Mouse (Mus musculus): ENCODE measurements around the gene Vamp1. TPM values are rescaled to one million over a fixed set of nuclear protein-coding genes. Genes with fewer than 3 reads are reported as not detected.

The Vamp1 gene
- 4.0 and 4.4 TPM in 2 replicates for polyA plus RNA-seq (2015; fragmentation: Nextera tagmentation; extraction: Ambion mirVana)

- peak within 1 kb of the TSS; percentile 69 for H3K9ac ChIP-seq (ENCODE audit: low read depth, low read length)
- DNase-seq (ENCODE audit: low spot score), result peak; percentile 99
- WGBS, result under 1% methylated on average over 48 of the region's 48 CpGs
- ATAC-seq (replicated peaks; ENCODE audit: low FRiP score, low read depth), result peak; percentile 98
- peak within 1 kb of the TSS; percentile 59 for H3K4me3 ChIP-seq (replicated peaks; ENCODE audit: low read depth, low read length)
- H3K27me3 ChIP-seq (ENCODE audit: insufficient read depth, low read length), result no peaks in the 10 kb centered on the region
- H3K27ac ChIP-seq, result peak within 1 kb of the TSS; percentile 77
- H3K4me1 ChIP-seq (replicated peaks; ENCODE audit: insufficient read depth, low read length), result 0 out of 2 replicates have a peak, but pooled peaks cover 6% of the 10 kb centered on the region
- peak within 1 kb of the TSS; percentile 91 for H3K4me2 ChIP-seq (ENCODE audit: low read length)
- no peaks in the 10 kb centered on the region for H3K36me3 ChIP-seq (ENCODE audit: insufficient read depth, low read length)
- no peak; the same call in 1 of the 2 replicates for TF ChIP-seq CTCF (IDR thresholded peaks at IDR 0.05; ENCODE audit: low read depth)
- H3K9me3 ChIP-seq (replicated peaks; ENCODE audit: low read length), result no peaks in the 10 kb centered on the region
Observed at GRCm38 (mm10) chr6:125215148-125215954, at the start of gene Vamp1. TSS of gene Vamp1 (plus strand) at chr6:125215551.

GRCm38 (mm10) chr6:125166051-125166751 lies 49.1 kb upstream of the Vamp1 start, which contains the start of gene Gapdh:
TSS of gene Gapdh (minus strand) at chr6:125166467.
- peak; percentile 73 for ATAC-seq (replicated peaks; ENCODE audit: low FRiP score, low read depth)
- peaks cover 30% of the 10 kb centered on the region for H3K36me3 ChIP-seq (ENCODE audit: insufficient read depth, low read length)
- under 1% methylated on average over 18 of the region's 18 CpGs for WGBS

GRCm38 (mm10) chr6:125166861-125167650 lies 48.3 kb upstream of the Vamp1 start:
- no peaks in the 10 kb centered on the region for H3K9me3 ChIP-seq (replicated peaks; ENCODE audit: low read length)
- H3K4me3 ChIP-seq (replicated peaks; ENCODE audit: low read depth, low read length), result peak overlapping the region; percentile 86
- H3K4me2 ChIP-seq (ENCODE audit: low read length), result peak overlapping the region; percentile 65
- H3K9ac ChIP-seq (ENCODE audit: low read depth, low read length), result peak overlapping the region; percentile 86; the same call in 1 of the 2 replicates
- peaks cover 34% of the 10 kb centered on the region for H3K36me3 ChIP-seq (ENCODE audit: insufficient read depth, low read length)
- TF ChIP-seq CTCF (IDR thresholded peaks at IDR 0.05; ENCODE audit: low read depth), result no peak
- ATAC-seq (replicated peaks; ENCODE audit: low FRiP score, low read depth) (0 out of 2 replicates have a peak, but pooled peaks have one; percentile 1), DNase-seq (ENCODE audit: low spot score) (peak; percentile 17)
- H3K27me3 ChIP-seq (ENCODE audit: insufficient read depth, low read length), result no peaks in the 10 kb centered on the region
- 20% methylated on average over 10 of the region's 10 CpGs for WGBS
- H3K4me1 ChIP-seq (replicated peaks; ENCODE audit: insufficient read depth, low read length), result peaks cover 25% of the 10 kb centered on the region
- peak overlapping the region; percentile 89 for H3K27ac ChIP-seq

More at GRCm38 (mm10) chr6:125166051-125166751, 49.1 kb upstream of the Vamp1 start, which contains the start of gene Gapdh:
- Histone ChIP-seq H3K4me2 (ENCODE audit: low read length) (peak within 1 kb of the TSS; percentile 87), H3K9me3 (replicated peaks; ENCODE audit: low read length) (no peaks in the 10 kb centered on the region), H3K9ac (ENCODE audit: low read depth, low read length) (peak within 1 kb of the TSS; percentile 86), H3K27ac (peak within 1 kb of the TSS; percentile 89), H3K4me1 (replicated peaks; ENCODE audit: insufficient read depth, low read length) (peaks cover 25% of the 10 kb centered on the region), H3K4me3 (replicated peaks; ENCODE audit: low read depth, low read length) (peak within 1 kb of the TSS; percentile 86), H3K27me3 (ENCODE audit: insufficient read depth, low read length) (no peaks in the 10 kb centered on the region)
- peak; percentile 79 for DNase-seq (ENCODE audit: low spot score)
- TF ChIP-seq CTCF (IDR thresholded peaks at IDR 0.05; ENCODE audit: low read depth), result no peak

GRCm38 (mm10) chr6:125168086-125168485 lies 47.3 kb upstream of the Vamp1 start:
- no peak overlapping the region for H3K4me2 ChIP-seq (ENCODE audit: low read length)
- H3K9me3 ChIP-seq (replicated peaks; ENCODE audit: low read length), result no peaks in the 10 kb centered on the region
- TF ChIP-seq CTCF (IDR thresholded peaks at IDR 0.05; ENCODE audit: low read depth), result no peak
- peaks cover 44% of the 10 kb centered on the region for H3K36me3 ChIP-seq (ENCODE audit: insufficient read depth, low read length)
- ATAC-seq (replicated peaks; ENCODE audit: low FRiP score, low read depth) (no peak), DNase-seq (ENCODE audit: low spot score) (no peak)
- H3K9ac ChIP-seq (ENCODE audit: low read depth, low read length), result no peak overlapping the region
- H3K27ac ChIP-seq, result no peak overlapping the region
- H3K4me3 ChIP-seq (replicated peaks; ENCODE audit: low read depth, low read length), result no peak overlapping the region
- 91% methylated on average over 14 of the region's 14 CpGs for WGBS
- no peaks in the 10 kb centered on the region for H3K27me3 ChIP-seq (ENCODE audit: insufficient read depth, low read length)
- H3K4me1 ChIP-seq (replicated peaks; ENCODE audit: insufficient read depth, low read length), result peaks cover 25% of the 10 kb centered on the region

- Histone ChIP-seq H3K36me3 (ENCODE audit: insufficient read depth, low read length) (peaks cover 56% of the 10 kb centered on the region), H3K27ac (no peak overlapping the region), H3K4me3 (replicated peaks; ENCODE audit: low read depth, low read length) (no peak overlapping the region), H3K9ac (ENCODE audit: low read depth, low read length) (no peak overlapping the region), H3K4me2 (ENCODE audit: low read length) (no peak overlapping the region), H3K27me3 (ENCODE audit: insufficient read depth, low read length) (no peaks in the 10 kb centered on the region), H3K4me1 (replicated peaks; ENCODE audit: insufficient read depth, low read length) (peaks cover 16% of the 10 kb centered on the region), H3K9me3 (replicated peaks; ENCODE audit: low read length) (no peaks in the 10 kb centered on the region)
- peak; percentile 36; the same call in 1 of the 2 replicates for TF ChIP-seq CTCF (IDR thresholded peaks at IDR 0.05; ENCODE audit: low read depth)
- ATAC-seq (replicated peaks; ENCODE audit: low FRiP score, low read depth) (no peak), DNase-seq (ENCODE audit: low spot score) (no peak)
- WGBS, result 74% methylated on average over 6 of the region's 6 CpGs
Observed at GRCm38 (mm10) chr6:125170194-125170593, 45.2 kb upstream of the Vamp1 start.
